Mouse (Mus musculus): ENCODE data around the gene Nudt8. TPM values are rescaled to one million over a fixed set of nuclear protein-coding genes. Genes with fewer than 3 reads are reported as not detected.

Gene Nudt8
- total and polyA plus RNA-seq, 3 experiments: 24.7 to 40.2 (median 36.3) TPM

DNA sequence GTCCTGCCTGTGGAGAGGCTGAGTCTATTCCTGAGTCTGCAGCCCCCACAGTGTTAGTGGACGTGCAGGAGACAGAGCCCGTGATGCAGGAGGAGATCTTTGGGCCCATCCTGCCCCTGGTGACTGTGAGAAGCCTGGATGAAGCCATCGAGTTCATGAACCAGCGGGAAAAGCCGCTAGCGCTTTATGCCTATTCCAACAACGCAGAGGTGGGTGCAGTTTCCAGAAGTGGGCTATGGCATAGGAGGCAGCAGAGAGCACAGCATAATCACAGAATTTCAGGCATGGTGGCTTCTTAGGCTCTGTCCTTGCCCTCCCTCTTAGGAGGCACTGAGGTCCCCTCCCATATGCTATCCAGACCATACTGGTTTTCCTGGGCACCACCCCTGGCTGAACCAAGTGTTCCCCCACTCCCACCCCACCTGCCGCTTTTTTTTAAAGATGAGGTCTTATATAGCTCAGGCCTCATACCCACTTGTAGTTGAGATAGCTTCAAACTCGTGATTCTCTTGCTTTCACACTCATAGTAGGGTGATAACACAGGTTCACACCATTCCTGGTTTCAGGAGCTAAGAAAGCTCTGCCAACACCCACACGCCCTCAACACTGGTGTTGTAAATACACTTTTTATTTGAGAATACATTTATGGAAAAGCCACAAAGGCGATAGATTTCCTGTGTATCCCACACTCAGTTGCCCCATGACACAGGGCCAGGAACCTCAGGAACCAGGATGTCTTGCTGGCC is 33.9 kb upstream of the Nudt8 start:
- Histone ChIP-seq H3K4me2 (ENCODE audit: insufficient read depth, low read depth, poor library complexity, severe bottlenecking) (no peak overlapping the region), H3K4me1 (ENCODE audit: control insufficient read depth in 1 of 2, insufficient read depth in 2 of 2) (peaks cover 0 to 17% of the 10 kb centered on the region in 2 experiments; a peak in 3 of 4 replicates), H3K9ac (ENCODE audit: insufficient read depth, low read depth) (no peak overlapping the region), H3K36me3 (replicated peaks in 1 of 2; ENCODE audit: control insufficient read depth in 1 of 2, insufficient read depth in 1 of 2, low read length in 1 of 2) (no peaks in the 10 kb centered on the region), H3K79me2 (replicated peaks; ENCODE audit: control insufficient read depth, extremely low read depth, insufficient read depth, poor library complexity, severe bottlenecking) (no peaks in the 10 kb centered on the region), H3K27me3 (replicated peaks) (peaks cover 4% of the 10 kb centered on the region), H3K27ac (ENCODE audit: insufficient read depth, low read depth) (no peak overlapping the region), H3K9me3 (replicated peaks; ENCODE audit: low read length) (no peaks in the 10 kb centered on the region), H3K4me3 (replicated peaks in 1 of 3; ENCODE audit: low read depth in 2 of 3, low read length in 2 of 3, poor library complexity in 1 of 3) (no peak overlapping the region)
- TF ChIP-seq HCFC1 (IDR thresholded peaks at IDR 0.05; ENCODE audit: low read depth, low read length) (no peak), POLR2AphosphoS2 (IDR thresholded peaks at IDR 0.05; ENCODE audit: low read depth, low read length) (no peak), CTCF (conservative IDR thresholded peaks at IDR 0.05 in 1 of 2, IDR thresholded peaks at IDR 0.05 in 1 of 2; ENCODE audit: low read depth in 2 of 2, low read length in 2 of 2) (peak in 1 of 2 experiments; percentile 24; a peak in 2 of 4 replicates), MEF2A (IDR thresholded peaks at IDR 0.05; ENCODE audit: borderline replicate concordance, low read depth, low read length) (no peak), SIN3A (IDR thresholded peaks at IDR 0.05; ENCODE audit: low read length) (no peak), BHLHE40 (IDR thresholded peaks at IDR 0.05; ENCODE audit: low read depth, low read length) (no peak), TCF12 (IDR thresholded peaks at IDR 0.05; ENCODE audit: low read depth, low read length) (no peak)
- dilution Hi-C loops (cut with MboI; ENCODE audit: extremely low pct_ligation_motif_present, extremely low pct_unique_long_range_greater_than_20kb, low sequenced_read_pairs) (no loop called here), in situ Hi-C loops (cut with MboI; ENCODE audit: low pct_ligation_motif_present, low pct_unique_long_range_greater_than_20kb, low sequenced_read_pairs) (no loop called here)
- no peak for DNase-seq (ENCODE audit: extremely low read depth)

- in situ Hi-C loops (cut with MboI; ENCODE audit: low pct_ligation_motif_present, low pct_unique_long_range_greater_than_20kb, low sequenced_read_pairs): no loop called here
- Histone ChIP-seq H3K27ac (ENCODE audit: insufficient read depth, low read depth) (no peak overlapping the region), H3K4me2 (ENCODE audit: insufficient read depth, low read depth, poor library complexity, severe bottlenecking) (no peak overlapping the region), H3K79me2 (replicated peaks; ENCODE audit: control insufficient read depth, extremely low read depth, insufficient read depth, poor library complexity, severe bottlenecking) (no peaks in the 10 kb centered on the region), H3K9ac (ENCODE audit: insufficient read depth, low read depth) (no peak overlapping the region), H3K9me3 (replicated peaks; ENCODE audit: low read length) (no peaks in the 10 kb centered on the region), H3K36me3 (replicated peaks in 1 of 2; ENCODE audit: control insufficient read depth in 1 of 2, insufficient read depth in 1 of 2, low read length in 1 of 2) (no peaks in the 10 kb centered on the region), H3K4me3 (replicated peaks in 1 of 3; ENCODE audit: low read depth in 2 of 3, low read length in 2 of 3, poor library complexity in 1 of 3) (no peak overlapping the region), H3K27me3 (replicated peaks) (peaks cover 6% of the 10 kb centered on the region), H3K4me1 (ENCODE audit: control insufficient read depth in 1 of 2, insufficient read depth in 2 of 2) (peaks cover 0 to 15% of the 10 kb centered on the region in 2 experiments; a peak in 3 of 4 replicates)
- TF ChIP-seq SIN3A (IDR thresholded peaks at IDR 0.05; ENCODE audit: low read length) (no peak), EP300 (IDR thresholded peaks at IDR 0.05; ENCODE audit: low read length) (no peak), MEF2A (IDR thresholded peaks at IDR 0.05; ENCODE audit: borderline replicate concordance, low read depth, low read length) (no peak), TBP (conservative IDR thresholded peaks at IDR 0.05; ENCODE audit: low read depth, low read length) (no peak), GABPA (IDR thresholded peaks at IDR 0.05; ENCODE audit: insufficient replicate concordance, low read depth, low read length) (no peak), PAX5 (IDR thresholded peaks at IDR 0.05; ENCODE audit: low read length) (no peak), IRF4 (IDR thresholded peaks at IDR 0.05; ENCODE audit: low read depth, low read length) (no peak), NELFE (IDR thresholded peaks at IDR 0.05; ENCODE audit: low read depth, low read length) (no peak), SMC3 (IDR thresholded peaks at IDR 0.05; ENCODE audit: low read depth, low read length) (no peak), JUND (conservative IDR thresholded peaks at IDR 0.05; ENCODE audit: low read depth, low read length) (no peak), ELF1 (IDR thresholded peaks at IDR 0.05; ENCODE audit: low read depth, low read length) (no peak), HCFC1 (IDR thresholded peaks at IDR 0.05; ENCODE audit: low read depth, low read length) (no peak), MYC (IDR thresholded peaks at IDR 0.05; ENCODE audit: low read depth, low read length) (no peak), MAZ (IDR thresholded peaks at IDR 0.05; ENCODE audit: low read depth, low read length) (no peak), RAD21 (IDR thresholded peaks at IDR 0.05; ENCODE audit: low read depth, low read length) (no peak), ZMIZ1 (IDR thresholded peaks at IDR 0.05; ENCODE audit: low read depth, low read length) (no peak), MXI1 (IDR thresholded peaks at IDR 0.05; ENCODE audit: low read depth, low read length) (no peak), CTCF (conservative IDR thresholded peaks at IDR 0.05 in 1 of 2, IDR thresholded peaks at IDR 0.05 in 1 of 2; ENCODE audit: low read depth in 2 of 2, low read length in 2 of 2) (no peak), RCOR1 (conservative IDR thresholded peaks at IDR 0.05; ENCODE audit: low read depth, low read length) (no peak)
- DNase-seq (ENCODE audit: extremely low read depth): no peak
- dilution Hi-C loops (cut with MboI; ENCODE audit: extremely low pct_ligation_motif_present, extremely low pct_unique_long_range_greater_than_20kb, low sequenced_read_pairs): no loop called here
Measured at GRCm38 (mm10) chr19:3967258-3967657, 33.1 kb upstream of the Nudt8 start.

All from CH12.LX (cell line).